Mouse (Mus musculus) forebrain, embryonic 12.5 days (tissue): Measurements from ENCODE around the gene Trim41. TPM values are rescaled to one million over a fixed set of nuclear protein-coding genes. Genes with fewer than 3 reads are reported as not detected.
A peak's percentile ranks its signal among the peaks of the same experiment; 100 is the strongest.
"Not testable (repeated sequence)": the region's sequence is repeated elsewhere in the genome, so short reads cannot be mapped to it uniquely, and the experiment has no call there.

ENCODE experiments used
- ATAC-seq: fragments of 200-750 bp; cut with Nextera tagmentation; 2 replicates; pipeline ENCODE4 v1.8.0; 2017; ENCODE audit warnings: moderate TSS enrichment; ENCODE audit not compliant: low FRiP score
- H3K27ac ChIP-seq: fragments of 300-500 bp; sonication (generic); 2 replicates; pipeline ENCODE4 v1.5.1; 2016; ENCODE audit warnings: mild to moderate bottlenecking
- H3K27me3 ChIP-seq: fragments of 300-500 bp; sonication (generic); 2 replicates; pipeline ENCODE4 v1.6.1; 2016; ENCODE audit warnings: mild to moderate bottlenecking
- H3K36me3 ChIP-seq: fragments of 300-500 bp; sonication (generic); replicated peaks from 2 replicates; pipeline ENCODE4 v1.6.1; 2016; ENCODE audit warnings: mild to moderate bottlenecking
- H3K4me1 ChIP-seq: fragments of 300-500 bp; sonication (generic); 2 replicates; pipeline ENCODE4 v1.6.1; 2016
- H3K4me2 ChIP-seq: fragments of 300-500 bp; sonication (generic); 2 replicates; pipeline ENCODE4 v1.6.1; 2016; ENCODE audit warnings: mild to moderate bottlenecking, moderate library complexity
- H3K4me3 ChIP-seq: fragments of 300-500 bp; sonication (generic); replicated peaks from 2 replicates; pipeline ENCODE4 v1.5.1; 2016; ENCODE audit warnings: mild to moderate bottlenecking
- H3K9ac ChIP-seq: fragments of 300-500 bp; sonication (generic); 2 replicates; pipeline ENCODE4 v1.6.1; 2016; ENCODE audit warnings: mild to moderate bottlenecking
- H3K9me3 ChIP-seq: fragments of 300-500 bp; sonication (generic); 2 replicates; pipeline ENCODE4 v1.6.1; 2016
- WGBS: fragments of 180-500 bp; shearing (Covaris S2); methylation state at CpG from one replicate; pipeline ENCODE4 v1.1.7; 2016; 5-methylcytosine and 5-hydroxymethylcytosine counted together
- polyA plus RNA-seq: library from polyadenylated mRNA; unstranded; fragments of >200 nt; fragmentation: Nextera tagmentation; extraction: Ambion mirVana; gene quantifications from 2 replicates; pipeline ENCODE4 v1.2.1, GENCODE M21; 2016

Trim41 gene
- polyA plus RNA-seq, 1 experiment from 2014 or later, result 6.2 TPM

DNA sequence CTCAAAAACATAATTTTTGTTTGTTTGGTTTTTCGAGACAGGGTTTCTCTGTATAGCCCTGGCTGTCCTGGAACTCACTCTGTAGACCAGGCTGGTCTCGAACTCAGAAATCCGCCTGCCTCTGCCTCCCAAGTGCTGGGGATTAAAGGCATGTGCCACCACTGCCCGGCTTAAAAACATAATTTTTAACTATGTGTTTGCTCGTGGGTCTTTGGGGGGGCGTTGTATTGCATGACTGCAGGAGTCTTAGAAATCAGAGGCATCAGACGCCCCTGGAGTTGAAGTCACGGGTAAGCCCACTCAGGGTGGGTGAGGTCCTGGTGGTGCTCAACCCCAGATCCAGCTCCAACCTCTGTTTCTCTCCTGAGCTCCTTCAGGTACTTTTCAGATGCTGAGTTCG, 25.3 kb downstream of the Trim41 start:
- not testable (repeated sequence) for H3K4me2 ChIP-seq, H3K9ac ChIP-seq, H3K27me3 ChIP-seq, H3K36me3 ChIP-seq, ATAC-seq, H3K4me3 ChIP-seq, H3K27ac ChIP-seq, H3K4me1 ChIP-seq, H3K9me3 ChIP-seq
- 87% methylated on average over 9 of the region's 9 CpGs for WGBS

GRCm38 (mm10) chr11:48790946-48791345, 26.2 kb downstream of the Trim41 start:
- Histone ChIP-seq H3K4me2 (no peak overlapping the region), H3K27me3 (peaks cover 3% of the 10 kb centered on the region; the same call in 1 of the 2 replicates), H3K9ac (no peak overlapping the region), H3K9me3 (no peaks in the 10 kb centered on the region), H3K36me3 (no peaks in the 10 kb centered on the region), H3K4me3 (no peak overlapping the region), H3K4me1 (peaks cover 6% of the 10 kb centered on the region), H3K27ac (no peak overlapping the region)
- WGBS, result 69% methylated on average over 8 of the region's 8 CpGs
- no peak for ATAC-seq

DNA sequence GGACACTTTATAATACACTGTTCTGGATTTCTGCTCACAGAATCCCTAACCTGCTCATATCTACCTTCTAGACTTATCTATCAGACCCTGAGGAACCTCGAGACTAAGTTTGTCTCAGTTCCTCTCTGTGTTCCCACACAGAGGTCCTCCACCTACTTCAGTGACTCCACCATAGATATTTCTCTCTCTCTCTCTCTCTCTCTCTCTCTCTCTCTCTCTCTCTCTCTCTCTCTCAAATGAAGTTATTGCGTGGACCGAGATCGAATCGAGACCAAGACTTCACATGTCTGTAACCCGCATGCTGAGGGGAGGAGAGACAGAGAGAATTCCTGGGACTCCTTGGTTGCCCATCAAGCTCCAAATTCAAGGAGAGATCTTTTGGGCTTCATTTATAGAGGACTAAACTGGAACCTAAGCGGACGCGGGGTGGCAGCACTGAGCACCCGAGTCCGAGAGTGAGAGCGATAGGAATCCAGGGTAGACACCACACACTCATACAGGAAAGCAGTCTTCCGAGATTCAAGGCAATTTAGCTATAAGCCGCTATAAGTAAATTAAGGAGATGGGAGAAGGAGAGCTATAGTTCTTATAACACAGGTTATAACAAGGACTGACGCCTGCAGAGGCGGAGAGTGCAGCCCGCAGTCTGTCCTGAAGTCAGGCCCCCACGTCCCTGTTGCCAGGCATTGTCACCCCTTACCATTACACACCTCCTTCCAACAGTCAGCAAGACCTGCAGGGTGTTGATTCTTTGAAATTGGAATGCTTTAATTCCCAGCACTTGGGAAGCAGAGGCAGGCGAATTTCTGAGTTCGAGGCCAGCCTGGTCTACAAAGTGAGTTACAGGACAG, 27.0 kb downstream of the Trim41 start:
- H3K4me3 ChIP-seq, result peak overlapping the region; percentile 12; the same call in 1 of the 2 replicates
- WGBS, result 19% methylated on average over 20 of the region's 20 CpGs
- H3K9me3 ChIP-seq, result no peaks in the 10 kb centered on the region
- H3K4me1 ChIP-seq, result peaks cover 6% of the 10 kb centered on the region
- H3K4me2 ChIP-seq, result peak overlapping the region; percentile 40
- no peak overlapping the region for H3K27ac ChIP-seq
- peaks cover 3% of the 10 kb centered on the region; the same call in 1 of the 2 replicates for H3K27me3 ChIP-seq
- H3K9ac ChIP-seq, result no peak overlapping the region
- no peaks in the 10 kb centered on the region for H3K36me3 ChIP-seq
- peak; percentile 60; the same call in 1 of the 2 replicates for ATAC-seq

- H3K36me3 ChIP-seq, result no peaks in the 10 kb centered on the region
Observed at GRCm38 (mm10) chr11:48789215-48789614, 27.9 kb downstream of the Trim41 start.

GRCm38 (mm10) chr11:48788311-48789089, 28.7 kb downstream of the Trim41 start:
- no peaks in the 10 kb centered on the region for H3K36me3 ChIP-seq
- H3K4me3 ChIP-seq, result peak overlapping the region; percentile 40
- peaks cover 3% of the 10 kb centered on the region; the same call in 1 of the 2 replicates for H3K27me3 ChIP-seq
- peaks cover 6% of the 10 kb centered on the region for H3K4me1 ChIP-seq
- H3K9me3 ChIP-seq, result no peaks in the 10 kb centered on the region
- H3K4me2 ChIP-seq, result peak overlapping the region; percentile 57
- peak overlapping the region; percentile 54 for H3K9ac ChIP-seq
- ATAC-seq, result peak; percentile 81
- no peak overlapping the region for H3K27ac ChIP-seq
- WGBS, result 11% methylated on average over 16 of the region's 16 CpGs

More at GRCm38 (mm10) chr11:48789215-48789614, 27.9 kb downstream of the Trim41 start:
- H3K4me2 ChIP-seq, result no peak overlapping the region
- no peaks in the 10 kb centered on the region for H3K9me3 ChIP-seq
- 81% methylated on average over 5 of the region's 5 CpGs for WGBS
- peaks cover 3% of the 10 kb centered on the region; the same call in 1 of the 2 replicates for H3K27me3 ChIP-seq
- H3K9ac ChIP-seq, result no peak overlapping the region
- no peak overlapping the region for H3K27ac ChIP-seq
- ATAC-seq, result no peak
- H3K4me3 ChIP-seq, result no peak overlapping the region
- peaks cover 6% of the 10 kb centered on the region for H3K4me1 ChIP-seq

DNA sequence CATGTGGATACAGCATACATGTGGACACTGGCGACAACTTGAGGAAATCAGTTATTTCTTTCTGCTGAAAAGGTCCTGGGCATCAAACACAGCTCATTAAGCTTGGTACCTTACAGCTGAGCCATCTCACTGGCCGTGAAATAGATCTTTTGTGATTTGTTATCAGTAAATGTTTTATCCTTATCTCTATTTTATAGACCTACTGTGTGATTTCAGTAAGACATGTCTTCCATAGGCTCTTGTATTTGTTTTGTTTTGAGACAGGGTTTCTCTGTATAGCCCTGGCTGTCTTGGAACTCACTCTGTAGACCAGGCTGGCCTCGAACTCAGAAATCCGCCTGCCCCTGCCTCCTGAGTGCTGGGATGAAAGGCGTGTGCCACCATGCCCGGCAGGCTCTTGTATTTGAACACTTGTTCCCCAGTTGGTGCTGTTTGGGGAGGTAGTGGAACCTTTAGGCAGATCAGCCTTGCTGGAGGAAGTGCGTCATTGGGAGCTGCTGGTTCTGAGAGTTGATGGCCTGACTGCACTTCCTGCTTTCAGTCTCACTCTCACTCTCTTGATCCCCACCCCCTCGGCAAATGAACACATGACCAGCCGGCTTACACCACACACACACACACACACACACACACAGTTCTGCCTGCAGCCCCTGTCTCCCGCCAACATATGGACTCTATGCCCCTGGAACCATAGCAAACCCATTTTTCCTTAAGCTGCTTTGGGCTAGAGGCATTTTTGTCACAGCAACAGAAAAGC, 29.5 kb downstream of the Trim41 start:
- 46% methylated on average over 10 of the region's 10 CpGs for WGBS
- H3K4me2 ChIP-seq, result peak overlapping the region; percentile 57

DNA sequence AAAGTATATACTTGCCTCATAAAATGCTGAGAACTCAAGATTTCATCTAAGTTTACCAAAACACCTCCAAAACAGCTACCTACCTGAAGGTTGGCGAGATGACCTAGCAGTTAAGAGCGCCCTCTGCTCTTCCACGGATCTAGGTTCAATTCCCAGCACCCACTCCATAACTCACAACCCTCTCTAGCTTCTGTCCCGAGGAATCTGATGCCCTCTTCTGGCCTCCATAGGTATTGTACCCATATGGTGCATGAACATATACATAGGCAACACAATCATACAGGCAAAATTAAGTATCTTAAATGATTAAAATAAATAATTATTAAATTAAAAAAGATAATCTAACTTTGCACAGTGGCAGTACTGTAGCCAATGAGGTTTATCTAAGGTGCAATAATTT, 34.9 kb downstream of the Trim41 start:
- Histone ChIP-seq H3K4me1 (no peaks in the 10 kb centered on the region), H3K36me3 (no peaks in the 10 kb centered on the region), H3K4me3 (no peak overlapping the region), H3K9me3 (no peaks in the 10 kb centered on the region), H3K9ac (no peak overlapping the region), H3K27me3 (no peaks in the 10 kb centered on the region), H3K27ac (no peak overlapping the region), H3K4me2 (no peak overlapping the region)
- WGBS, result 89% methylated on average over 4 of the region's 4 CpGs
- ATAC-seq, result no peak

More for the DNA sequence above, 29.5 kb downstream of the Trim41 start:
- ATAC-seq, result peak; percentile 69
- Histone ChIP-seq H3K4me1 (peaks cover 6% of the 10 kb centered on the region), H3K4me3 (peak overlapping the region; percentile 40; the same call in 1 of the 2 replicates), H3K9me3 (no peaks in the 10 kb centered on the region), H3K9ac (no peak overlapping the region), H3K36me3 (no peaks in the 10 kb centered on the region), H3K27me3 (peaks cover 3% of the 10 kb centered on the region; the same call in 1 of the 2 replicates), H3K27ac (no peak overlapping the region)

- peaks cover 2% of the 10 kb centered on the region; the same call in 1 of the 2 replicates for H3K4me1 ChIP-seq
- no peaks in the 10 kb centered on the region for H3K36me3 ChIP-seq
- no peak overlapping the region for H3K27ac ChIP-seq
- no peaks in the 10 kb centered on the region for H3K9me3 ChIP-seq
- 37% methylated on average over 7 of the region's 7 CpGs for WGBS
- H3K4me3 ChIP-seq, result no peak overlapping the region
- no peak for ATAC-seq
- no peak overlapping the region for H3K4me2 ChIP-seq
- H3K9ac ChIP-seq, result no peak overlapping the region
- 0 out of 2 replicates have a peak, but pooled peaks cover 3% of the 10 kb centered on the region for H3K27me3 ChIP-seq
Observed at GRCm38 (mm10) chr11:48779450-48779849, 37.7 kb downstream of the Trim41 start.

DNA sequence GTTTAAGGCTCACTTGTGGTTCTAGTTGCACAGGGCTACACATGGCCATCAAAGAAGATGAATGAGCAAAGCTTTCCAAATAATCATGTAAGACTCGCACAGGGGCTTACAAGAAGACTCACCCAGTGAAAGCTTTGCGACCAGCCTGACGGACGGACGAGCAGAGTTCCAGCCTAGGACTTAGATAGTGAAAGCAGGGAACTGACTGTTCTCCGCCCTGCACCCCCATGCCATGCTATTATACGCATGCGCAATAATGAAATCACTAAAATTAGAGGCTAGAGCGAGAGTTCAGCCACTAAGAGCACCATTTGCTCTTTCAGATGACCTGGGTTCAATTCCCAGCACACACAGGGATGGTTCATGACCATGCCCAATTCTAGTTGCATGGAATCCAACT, 39.9 kb downstream of the Trim41 start:
- H3K27ac ChIP-seq, result no peak overlapping the region
- H3K9me3 ChIP-seq, result no peaks in the 10 kb centered on the region
- 0 out of 2 replicates have a peak, but pooled peaks cover 3% of the 10 kb centered on the region for H3K27me3 ChIP-seq
- H3K4me1 ChIP-seq, result peaks cover 5% of the 10 kb centered on the region; the same call in 1 of the 2 replicates
- 93% methylated on average over 9 of the region's 9 CpGs for WGBS
- no peak overlapping the region for H3K9ac ChIP-seq
- H3K36me3 ChIP-seq, result no peaks in the 10 kb centered on the region
- no peak for ATAC-seq
- no peak overlapping the region for H3K4me3 ChIP-seq
- H3K4me2 ChIP-seq, result no peak overlapping the region

DNA sequence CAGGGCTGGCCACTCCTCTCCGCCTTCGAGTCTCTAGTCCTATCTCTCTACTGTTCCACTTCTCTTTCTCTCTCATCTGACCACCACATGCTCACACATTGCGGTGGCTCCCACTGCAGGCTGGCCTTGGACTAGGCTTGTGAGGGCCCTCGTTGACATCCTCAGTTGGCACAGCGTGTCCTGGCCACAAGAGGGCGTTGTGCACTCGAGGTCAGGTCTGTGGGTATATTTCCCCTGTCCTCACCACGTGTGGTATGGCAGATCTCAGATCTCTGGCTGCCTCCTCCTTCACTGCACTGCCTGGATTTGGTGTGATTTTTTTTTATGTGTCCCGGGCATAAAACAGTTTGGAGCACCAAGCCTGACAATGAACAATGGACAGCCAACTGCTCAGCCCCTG, 40.5 kb downstream of the Trim41 start:
- Histone ChIP-seq H3K27me3 (0 out of 2 replicates have a peak, but pooled peaks cover 3% of the 10 kb centered on the region), H3K4me1 (peaks cover 5% of the 10 kb centered on the region; the same call in 1 of the 2 replicates), H3K9ac (no peak overlapping the region), H3K4me3 (no peak overlapping the region), H3K36me3 (no peaks in the 10 kb centered on the region), H3K4me2 (no peak overlapping the region), H3K27ac (no peak overlapping the region), H3K9me3 (no peaks in the 10 kb centered on the region)
- no peak for ATAC-seq
- WGBS, result 44% methylated on average over 9 of the region's 9 CpGs

DNA sequence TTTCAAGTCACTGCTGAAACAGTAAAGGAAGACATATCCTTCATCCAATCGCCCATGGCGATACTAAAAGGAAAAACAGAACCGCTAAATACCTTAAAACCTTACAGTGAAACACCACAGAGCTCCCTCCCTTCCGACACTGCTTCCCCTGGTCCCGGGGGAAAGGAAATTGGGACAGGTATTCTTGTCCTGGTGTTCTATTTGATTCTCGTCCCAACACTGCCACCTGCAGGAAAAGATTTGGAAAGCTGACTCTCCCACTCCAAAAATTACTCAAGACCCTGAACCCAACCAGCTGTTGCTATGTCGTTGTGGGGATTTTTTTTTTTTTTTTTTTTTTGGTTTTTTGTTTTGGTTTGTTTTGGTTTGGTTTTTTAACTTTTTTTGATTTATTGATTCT, 41.7 kb downstream of the Trim41 start:
- 0 out of 2 replicates have a peak, but pooled peaks have one; percentile 47 for ATAC-seq
- H3K4me1 ChIP-seq, result peaks cover 5% of the 10 kb centered on the region; the same call in 1 of the 2 replicates
- no peak overlapping the region for H3K9ac ChIP-seq
- no peak overlapping the region for H3K4me3 ChIP-seq
- WGBS, result 3% methylated on average over 7 of the region's 7 CpGs
- no peak overlapping the region for H3K4me2 ChIP-seq
- H3K9me3 ChIP-seq, result no peaks in the 10 kb centered on the region
- H3K27me3 ChIP-seq, result 0 out of 2 replicates have a peak, but pooled peaks cover 3% of the 10 kb centered on the region
- no peaks in the 10 kb centered on the region for H3K36me3 ChIP-seq
- no peak overlapping the region for H3K27ac ChIP-seq
